Mouse (Mus musculus): ENCODE measurements around the gene Gm3285.

Gm3285 gene

GRCm38 (mm10) chr10:77861675-77862074 is at the start of gene Gm3285:
Gene Gm3285, plus strand, starts transcription at chr10:77861975.
- no peak for DNase-seq (ENCODE audit: low spot score)

GRCm38 (mm10) chr10:77814382-77814781 is 47.4 kb upstream of the Gm3285 start, which contains the start of gene Gm2696:
Gene Gm2696, plus strand, starts transcription at chr10:77814682.
- DNase-seq (ENCODE audit: low spot score) = no peak

GRCm38 (mm10) chr10:77815514-77815913 is 46.3 kb upstream of the Gm3285 start:
- DNase-seq (ENCODE audit: low spot score) = no peak

- no peak for DNase-seq (ENCODE audit: low spot score)
Observed at GRCm38 (mm10) chr10:77818523-77818922, 43.3 kb upstream of the Gm3285 start.

GRCm38 (mm10) chr10:77819203-77819602 is 42.6 kb upstream of the Gm3285 start:
- DNase-seq (ENCODE audit: low spot score) = no peak

- no peak for DNase-seq (ENCODE audit: low spot score)
Observed at GRCm38 (mm10) chr10:77826951-77827350, 34.8 kb upstream of the Gm3285 start, which contains the start of gene Krtap10-4. Gene Krtap10-4, minus strand, starts transcription at chr10:77827095.

GRCm38 (mm10) chr10:77835647-77836046 is 26.1 kb upstream of the Gm3285 start, which contains the start of gene Krtap10-10:
Gene Krtap10-10, plus strand, starts transcription at chr10:77835947.
- no peak for DNase-seq (ENCODE audit: low spot score)

- DNase-seq (ENCODE audit: low spot score) = no peak
Observed at GRCm38 (mm10) chr10:77839006-77839405, 22.8 kb upstream of the Gm3285 start.

GRCm38 (mm10) chr10:77846503-77846902 is 15.3 kb upstream of the Gm3285 start, which contains the start of gene Gm36176:
Gene Gm36176, plus strand, starts transcription at chr10:77846803.
- no peak for DNase-seq (ENCODE audit: low spot score)

GRCm38 (mm10) chr10:77846961-77847360 is 14.8 kb upstream of the Gm3285 start:
- no peak for DNase-seq (ENCODE audit: low spot score)

- no peak for DNase-seq (ENCODE audit: low spot score)
Observed at GRCm38 (mm10) chr10:77847538-77847937, 14.2 kb upstream of the Gm3285 start.

- DNase-seq (ENCODE audit: low spot score) = no peak
Observed at GRCm38 (mm10) chr10:77852559-77852958, 9.2 kb upstream of the Gm3285 start, which contains the start of gene Gm10318. Gene Gm10318, plus strand, starts transcription at chr10:77852859.

GRCm38 (mm10) chr10:77864067-77864761 is 2.4 kb downstream of the Gm3285 start:
- DNase-seq (ENCODE audit: low spot score) = no peak

GRCm38 (mm10) chr10:77864762-77865143 is 3.0 kb downstream of the Gm3285 start:
- no peak for DNase-seq (ENCODE audit: low spot score)

- no peak for DNase-seq (ENCODE audit: low spot score)
Observed at GRCm38 (mm10) chr10:77867546-77867945, 5.8 kb downstream of the Gm3285 start.

- no peak for DNase-seq (ENCODE audit: low spot score)
Observed at GRCm38 (mm10) chr10:77869651-77870050, 7.9 kb downstream of the Gm3285 start.

- no peak for DNase-seq (ENCODE audit: low spot score)
Observed at GRCm38 (mm10) chr10:77878985-77879384, 17.2 kb downstream of the Gm3285 start.

GRCm38 (mm10) chr10:77880305-77880704 is 18.5 kb downstream of the Gm3285 start:
- DNase-seq (ENCODE audit: low spot score) = no peak

- no peak for DNase-seq (ENCODE audit: low spot score)
Observed at GRCm38 (mm10) chr10:77882553-77882952, 20.8 kb downstream of the Gm3285 start.

GRCm38 (mm10) chr10:77886007-77886747 is 24.4 kb downstream of the Gm3285 start:
- DNase-seq (ENCODE audit: low spot score) = no peak

- no peak for DNase-seq (ENCODE audit: low spot score)
Observed at GRCm38 (mm10) chr10:77890987-77891565, 29.3 kb downstream of the Gm3285 start.

GRCm38 (mm10) chr10:77895562-77895961 is 33.8 kb downstream of the Gm3285 start:
- DNase-seq (ENCODE audit: low spot score) = no peak

GRCm38 (mm10) chr10:77900126-77900525 is 38.4 kb downstream of the Gm3285 start:
- DNase-seq (ENCODE audit: low spot score) = no peak

All from left cerebral cortex, adult 11 months (tissue).